Comparison of ENCODE assay signal across 8 mouse cellular contexts in genomic region chr7:109098145-109099018, GRCm38 (mm10). TPM values are rescaled to one million over a fixed set of nuclear protein-coding genes. Genes with fewer than 3 reads are reported as not detected.
DNase-seq lines count a peak whose midpoint lies in the region; ATAC-seq lines count a peak whose summit lies in the region.

No protein-coding gene starts in this region.

- no peaks in the 10 kb centered on the region for H3K27me3 ChIP-seq in intestine, embryonic 14.5 days (replicated peaks; ENCODE audit: control insufficient read depth, insufficient read depth, low read length)
- H3K27me3 ChIP-seq in intestine, embryonic 15.5 days (replicated peaks), result no peaks in the 10 kb centered on the region
- no peaks in the 10 kb centered on the region for H3K27me3 ChIP-seq in midbrain, embryonic 15.5 days (replicated peaks)

- H3K9ac ChIP-seq in intestine, embryonic 14.5 days (ENCODE audit: low read length), result no peak overlapping the region
- no peak overlapping the region for H3K9ac ChIP-seq in intestine, embryonic 15.5 days
- no peak overlapping the region for H3K9ac ChIP-seq in midbrain, embryonic 15.5 days

- 33% methylated on average over 6 of the region's 6 CpGs for WGBS in intestine, embryonic 14.5 days
- WGBS in intestine, embryonic 15.5 days, result 39% methylated on average over 6 of the region's 6 CpGs
- WGBS in midbrain, embryonic 15.5 days, result 24% methylated on average over 6 of the region's 6 CpGs

- no peak for ATAC-seq in intestine, embryonic 14.5 days (replicated peaks; ENCODE audit: low FRiP score, low TSS enrichment, low read depth)
- no peak for ATAC-seq in intestine, embryonic 15.5 days
- peak; percentile 80 for ATAC-seq in midbrain, embryonic 15.5 days (replicated peaks)
- ATAC-seq in inflammation-experienced regulatory T-cells, adult 6 months, result no peak

- H3K27ac ChIP-seq in intestine, embryonic 14.5 days (ENCODE audit: low read depth), result no peak overlapping the region
- no peak overlapping the region for H3K27ac ChIP-seq in intestine, embryonic 15.5 days
- H3K27ac ChIP-seq in midbrain, embryonic 15.5 days, result no peak overlapping the region

- no peaks in the 10 kb centered on the region for H3K36me3 ChIP-seq in intestine, embryonic 14.5 days (ENCODE audit: control insufficient read depth, insufficient read depth, low read length)
- H3K36me3 ChIP-seq in intestine, embryonic 15.5 days, result no peaks in the 10 kb centered on the region
- no peaks in the 10 kb centered on the region for H3K36me3 ChIP-seq in midbrain, embryonic 15.5 days (replicated peaks)

- H3K9me3 ChIP-seq in intestine, embryonic 14.5 days (ENCODE audit: control insufficient read depth, low read length), result no peaks in the 10 kb centered on the region
- no peaks in the 10 kb centered on the region for H3K9me3 ChIP-seq in intestine, embryonic 15.5 days
- no peaks in the 10 kb centered on the region for H3K9me3 ChIP-seq in midbrain, embryonic 15.5 days

- no peak overlapping the region for H3K4me3 ChIP-seq in intestine, embryonic 14.5 days (ENCODE audit: low read depth, low read length)
- H3K4me3 ChIP-seq in intestine, embryonic 15.5 days (replicated peaks), result no peak overlapping the region
- H3K4me3 ChIP-seq in midbrain, embryonic 15.5 days, result no peak overlapping the region

- no peaks in the 10 kb centered on the region for H3K4me1 ChIP-seq in intestine, embryonic 14.5 days (replicated peaks; ENCODE audit: control insufficient read depth, insufficient read depth, low read length)
- H3K4me1 ChIP-seq in intestine, embryonic 15.5 days (replicated peaks), result no peaks in the 10 kb centered on the region
- H3K4me1 ChIP-seq in midbrain, embryonic 15.5 days, result peaks cover 3% of the 10 kb centered on the region; the same call in 1 of the 2 replicates

- DNase-seq in intestine, embryonic 14.5 days (ENCODE audit: low spot score), result peak; percentile 60
- peak; percentile 12 for DNase-seq in MEL-GATA-1-ER (ENCODE audit: extremely low read depth, low read depth)
- peak; percentile 55 for DNase-seq in cerebellum, adult 9-11 months
- peak; percentile 30 to 36 for DNase-seq in frontal cortex, postnatal 36 days (ENCODE audit: low spot score in 2 of 2)
- peak; percentile 52 to 67 for DNase-seq in layer of hippocampus, postnatal 10 days (ENCODE audit: low spot score in 2 of 2)

- no peak overlapping the region for H3K4me2 ChIP-seq in intestine, embryonic 14.5 days (ENCODE audit: low read length)
- no peak overlapping the region for H3K4me2 ChIP-seq in intestine, embryonic 15.5 days (replicated peaks)
- no peak overlapping the region for H3K4me2 ChIP-seq in midbrain, embryonic 15.5 days

RNA-seq across cellular contexts. Expression of gene Ric3, which starts 15.3 kb away (rescaled TPM):
- polyA plus RNA-seq in intestine, embryonic 14.5 days (2014; fragmentation: Nextera tagmentation; extraction: Ambion mirVana), result 2.5 and 4.5 TPM in 2 replicates
- 2.0 and 2.9 TPM in 2 replicates for polyA plus RNA-seq in intestine, embryonic 15.5 days (2015; fragmentation: Nextera tagmentation; extraction: Ambion mirVana)
- total RNA-seq in layer of hippocampus, postnatal 10 days (2021), result 10 to 100 TPM; 47.3 to 52.1 TPM
- polyA plus RNA-seq in midbrain, embryonic 15.5 days (2015; fragmentation: Nextera tagmentation; extraction: Ambion mirVana), result 35.1 and 39.1 TPM in 2 replicates
- not detected for polyA plus RNA-seq in inflammation-experienced regulatory T-cells, adult 6 months (2017; shearing (Covaris generic))
